Mouse (Mus musculus): ENCODE measurements around the gene Mex3b.
A peak's percentile ranks its signal among the peaks of the same experiment; 100 is the strongest.

Mex3b gene

GRCm38 (mm10) chr7:82867271-82868121, at the start of gene Mex3b:
Mex3b (plus strand) TSS chr7:82867333.
- peak; percentile 51 to 65 for DNase-seq (ENCODE audit: low spot score in 2 of 2)

- DNase-seq (ENCODE audit: low spot score in 2 of 2): no peak
Measured at GRCm38 (mm10) chr7:82819541-82819940, 47.6 kb upstream of the Mex3b start.

DNA sequence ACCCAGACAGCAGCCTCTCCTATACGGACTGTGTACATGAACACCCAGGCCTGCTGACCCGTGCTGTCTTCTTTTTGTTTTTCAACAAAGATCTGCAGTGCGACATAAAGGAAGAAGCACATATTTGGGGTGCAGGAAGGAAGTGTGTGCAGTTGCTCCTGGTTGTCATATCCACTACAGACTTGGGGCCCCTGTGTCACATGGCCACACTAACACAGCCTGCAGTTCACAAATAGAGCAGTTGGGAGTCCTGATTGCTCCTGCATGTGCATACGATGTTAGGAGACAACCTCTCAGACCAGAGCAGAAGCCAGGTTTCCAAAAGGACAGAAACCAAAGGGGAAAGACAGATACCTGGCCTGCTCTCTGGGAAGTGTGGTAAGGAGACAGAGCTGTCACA, 46.5 kb upstream of the Mex3b start:
- no peak for DNase-seq (ENCODE audit: low spot score in 2 of 2)

DNA sequence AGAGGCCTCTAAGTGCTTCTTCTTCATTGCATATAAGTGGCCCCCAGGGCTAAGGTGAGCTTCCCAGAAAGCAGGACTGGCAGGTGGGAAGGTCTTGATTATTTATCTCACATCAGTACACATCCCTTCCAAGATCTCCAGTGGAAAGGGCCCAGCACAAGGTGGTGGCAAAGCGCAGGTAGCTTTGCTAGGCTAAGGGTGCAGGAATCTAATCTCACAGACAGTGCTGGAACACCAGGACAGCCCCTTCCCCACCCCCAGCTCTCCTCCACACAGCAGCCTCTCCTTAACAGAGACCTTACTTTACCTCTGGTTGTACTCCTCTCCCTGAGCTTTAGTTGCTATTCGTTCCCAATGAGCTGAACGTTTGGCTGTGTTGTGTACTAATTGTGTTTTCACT, 45.6 kb upstream of the Mex3b start:
- DNase-seq (ENCODE audit: low spot score in 2 of 2): no peak

GRCm38 (mm10) chr7:82822528-82822927, 44.6 kb upstream of the Mex3b start:
- DNase-seq (ENCODE audit: low spot score in 2 of 2): no peak

GRCm38 (mm10) chr7:82828193-82828592, 38.9 kb upstream of the Mex3b start:
- DNase-seq (ENCODE audit: low spot score in 2 of 2): no peak

- no peak for DNase-seq (ENCODE audit: low spot score in 2 of 2)
Measured at GRCm38 (mm10) chr7:82829516-82829915, 37.6 kb upstream of the Mex3b start.

DNA sequence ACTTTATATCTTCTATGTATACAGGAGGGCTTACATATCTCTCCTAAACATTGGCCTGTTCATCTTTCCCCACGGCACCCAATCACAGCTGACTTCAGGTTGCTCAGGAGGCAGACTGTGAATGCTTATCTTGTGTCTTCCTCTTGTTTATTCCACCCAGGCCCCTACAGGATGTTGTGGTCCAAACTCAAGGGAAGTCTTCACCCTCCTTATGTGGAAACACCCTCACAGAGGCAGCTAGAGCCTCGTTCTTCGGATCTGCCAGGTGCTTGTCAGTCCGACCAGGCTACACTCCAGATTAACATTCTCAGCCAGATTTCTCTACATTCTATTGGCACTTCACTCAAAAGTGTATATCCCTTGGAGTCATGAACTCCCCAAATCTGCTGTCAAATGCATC, 32.7 kb upstream of the Mex3b start:
- DNase-seq (ENCODE audit: low spot score in 2 of 2): no peak

- no peak for DNase-seq (ENCODE audit: low spot score in 2 of 2)
Measured at GRCm38 (mm10) chr7:82838414-82838813, 28.7 kb upstream of the Mex3b start.

GRCm38 (mm10) chr7:82838965-82839675, 28.0 kb upstream of the Mex3b start:
- DNase-seq (ENCODE audit: low spot score in 2 of 2): no peak

- no peak for DNase-seq (ENCODE audit: low spot score in 2 of 2)
Measured at GRCm38 (mm10) chr7:82842222-82842920, 24.8 kb upstream of the Mex3b start.

DNA sequence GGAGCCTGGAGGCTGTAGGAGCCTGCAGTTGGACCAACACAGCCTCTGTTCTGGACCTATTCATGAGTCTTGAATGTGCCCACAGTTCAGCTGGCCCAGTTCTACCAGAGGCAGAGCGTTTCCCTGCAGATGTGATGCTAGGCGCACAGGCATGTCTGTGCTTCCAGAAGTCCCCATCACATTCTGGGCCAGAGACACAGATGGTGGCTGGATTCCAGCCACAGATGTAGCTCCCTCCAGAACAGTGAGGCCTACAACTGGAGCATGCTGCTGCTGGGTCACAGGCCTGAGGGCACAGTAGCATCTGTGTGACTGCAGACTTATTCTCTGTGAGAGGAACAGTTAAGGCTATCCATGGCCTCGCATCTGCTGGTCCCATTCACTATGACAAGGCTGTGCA, 16.4 kb upstream of the Mex3b start:
- no peak for DNase-seq (ENCODE audit: low spot score in 2 of 2)

- DNase-seq (ENCODE audit: low spot score in 2 of 2): no peak
Measured at GRCm38 (mm10) chr7:82851670-82852069, 15.5 kb upstream of the Mex3b start.

DNA sequence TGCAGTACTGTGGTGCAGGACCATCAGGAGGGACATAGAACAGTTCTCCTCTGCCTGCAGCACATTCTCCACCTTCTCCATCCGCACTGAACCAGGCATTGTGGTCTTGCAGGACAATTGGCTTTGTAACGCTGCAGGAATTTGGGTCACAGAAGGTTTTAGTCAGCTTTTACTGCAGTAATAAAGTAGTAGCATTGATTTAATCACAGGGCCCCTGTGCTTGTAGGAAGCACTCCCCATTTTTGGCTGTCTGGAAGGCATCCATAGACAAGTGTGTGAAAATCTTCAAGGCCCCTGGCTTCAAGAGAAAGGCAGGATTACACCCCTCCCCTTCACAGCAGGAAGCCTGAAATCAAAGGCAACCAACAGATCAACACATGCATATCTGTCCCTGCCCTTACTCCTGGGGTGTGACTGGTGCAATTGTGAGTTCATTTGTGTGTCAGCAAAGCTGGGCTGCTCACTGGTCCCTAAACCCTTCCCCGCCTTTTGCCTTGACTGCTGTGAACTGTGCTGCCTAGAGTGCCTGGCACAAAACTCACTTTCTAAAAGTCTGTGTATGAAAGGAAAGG, 12.9 kb upstream of the Mex3b start:
- no peak for DNase-seq (ENCODE audit: low spot score in 2 of 2)

DNA sequence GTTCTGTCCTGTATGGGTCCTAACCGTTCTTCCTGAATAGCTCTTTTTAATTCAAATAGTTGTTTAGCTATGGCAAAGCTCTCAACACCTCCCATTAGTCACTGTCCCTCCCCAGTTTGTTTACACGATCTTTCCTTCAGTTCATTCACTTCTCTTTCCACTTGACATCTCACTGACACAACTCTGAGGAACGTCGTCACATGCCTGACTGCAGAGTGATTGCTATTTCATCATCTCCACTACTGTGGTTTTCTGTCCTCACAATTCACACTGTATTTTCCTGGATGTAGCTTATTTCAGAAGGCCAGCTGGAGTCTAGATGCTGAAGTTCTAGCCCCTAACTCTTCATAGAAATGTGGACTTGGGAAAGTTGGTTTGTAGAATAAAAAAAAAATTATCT, 8.5 kb upstream of the Mex3b start:
- DNase-seq (ENCODE audit: low spot score in 2 of 2): no peak

DNA sequence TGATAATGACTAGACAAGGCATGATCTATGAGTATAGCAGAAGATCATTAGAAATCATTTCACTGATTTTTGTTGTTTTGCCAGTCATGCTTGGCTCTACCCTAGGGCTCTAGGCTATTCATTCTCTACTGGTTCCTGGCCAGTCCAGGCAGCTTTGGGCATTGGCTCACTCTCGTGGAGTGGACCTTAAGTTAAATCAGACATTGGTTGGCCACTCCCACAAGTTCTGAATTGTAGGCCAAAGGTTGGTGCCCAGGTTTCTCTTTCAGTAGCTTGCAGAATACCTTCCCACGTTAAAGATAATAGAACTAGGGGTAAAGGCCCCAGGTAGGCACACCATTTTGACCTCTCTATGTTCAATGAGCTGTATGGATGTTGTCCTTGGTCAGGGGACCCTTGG, 6.5 kb upstream of the Mex3b start:
- DNase-seq (ENCODE audit: low spot score in 2 of 2): no peak

GRCm38 (mm10) chr7:82863341-82863740, 3.8 kb upstream of the Mex3b start:
- DNase-seq (ENCODE audit: low spot score in 2 of 2): no peak

DNA sequence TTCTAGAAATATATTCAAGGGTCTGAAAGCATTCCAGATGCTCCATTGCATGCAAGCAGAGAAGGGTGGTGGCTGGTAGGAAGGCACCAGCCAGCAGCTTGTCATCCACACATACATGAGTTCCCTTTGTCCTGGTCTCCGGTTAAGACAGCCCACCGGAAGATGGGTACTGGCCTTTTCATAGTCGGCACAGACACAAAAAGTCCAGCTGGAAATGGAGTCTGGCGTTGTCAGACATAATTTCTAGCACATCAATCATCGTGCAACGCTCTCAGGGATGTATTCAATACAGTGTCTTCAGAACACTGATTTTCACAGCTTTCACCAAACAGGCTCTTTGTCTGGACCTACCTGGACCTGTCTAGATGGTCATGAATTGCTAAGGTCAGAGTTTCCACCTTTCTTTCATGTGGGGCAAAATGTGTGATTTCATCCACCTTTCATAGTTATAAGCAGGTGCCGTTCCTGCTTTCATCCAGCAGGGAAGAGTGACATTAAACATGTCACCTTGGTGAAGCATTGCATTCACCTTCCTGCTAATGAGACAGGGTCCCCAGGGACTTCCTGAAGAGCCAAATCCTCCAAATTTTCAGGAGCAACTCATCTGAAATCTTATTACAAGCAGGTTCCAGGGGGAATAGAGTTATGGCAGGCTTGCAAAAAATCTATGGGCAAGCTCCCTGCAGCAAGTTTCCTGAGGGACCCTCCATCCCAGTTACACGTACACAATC, 2.7 kb upstream of the Mex3b start:
- no peak for DNase-seq (ENCODE audit: low spot score in 2 of 2)

GRCm38 (mm10) chr7:82864991-82865771, 2.0 kb upstream of the Mex3b start:
- DNase-seq (ENCODE audit: low spot score in 2 of 2): peak in 1 of 2 experiments; percentile 20

DNA sequence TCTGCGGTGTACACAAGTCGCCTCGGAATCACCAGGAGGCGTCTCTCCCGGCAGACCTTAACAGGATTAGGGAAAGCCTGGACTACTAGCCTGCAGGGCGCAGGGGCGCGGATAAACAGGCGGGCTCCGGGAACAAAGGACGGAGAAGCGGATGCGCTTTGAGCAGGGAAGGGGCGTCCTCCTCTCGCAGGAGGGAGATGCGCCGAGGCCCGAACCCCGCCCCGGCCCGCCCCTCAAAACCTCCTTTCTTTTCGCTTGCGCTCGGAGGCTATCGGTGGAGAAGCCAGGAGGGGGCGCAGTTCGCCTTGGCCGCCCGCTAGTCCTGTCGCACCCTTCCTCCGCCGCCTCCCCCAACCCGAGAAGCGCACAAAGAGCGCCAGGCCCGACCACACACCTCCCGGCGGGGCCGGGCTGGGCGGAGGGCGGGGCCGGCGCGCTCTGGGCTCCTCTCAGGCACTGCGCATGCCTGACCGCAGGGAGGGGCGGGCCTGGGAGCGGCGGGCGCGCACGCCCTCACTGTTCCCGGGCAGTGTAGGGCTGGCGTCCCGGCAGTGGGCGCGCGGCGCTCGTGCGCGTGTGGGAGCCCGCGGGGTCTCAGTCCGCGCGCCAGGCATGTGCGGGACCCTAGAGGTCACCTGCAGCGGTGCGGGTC, 1.2 kb upstream of the Mex3b start:
- peak; percentile 95 to 98 for DNase-seq (ENCODE audit: low spot score in 2 of 2)
